Mouse (Mus musculus) frontal cortex, postnatal 25 days (tissue): ENCODE data around the gene Tmem14a.
"Not testable (repeated sequence)": the region's sequence is repeated elsewhere in the genome, so short reads cannot be mapped to it uniquely, and the experiment has no call there.

ENCODE experiments used
- DNase-seq, 2 experiments: peaks; one replicate each; pipeline ENCODE4 v3.0.0; 2022; ENCODE audit warnings: low spot score in 2 of 2

The Tmem14a gene

GRCm38 (mm10) chr1:21218489-21218919 lies at the start of gene Tmem14a:
Gene Tmem14a, plus strand, starts transcription at chr1:21218575.
- DNase-seq = peak; percentile 83 to 86

DNA sequence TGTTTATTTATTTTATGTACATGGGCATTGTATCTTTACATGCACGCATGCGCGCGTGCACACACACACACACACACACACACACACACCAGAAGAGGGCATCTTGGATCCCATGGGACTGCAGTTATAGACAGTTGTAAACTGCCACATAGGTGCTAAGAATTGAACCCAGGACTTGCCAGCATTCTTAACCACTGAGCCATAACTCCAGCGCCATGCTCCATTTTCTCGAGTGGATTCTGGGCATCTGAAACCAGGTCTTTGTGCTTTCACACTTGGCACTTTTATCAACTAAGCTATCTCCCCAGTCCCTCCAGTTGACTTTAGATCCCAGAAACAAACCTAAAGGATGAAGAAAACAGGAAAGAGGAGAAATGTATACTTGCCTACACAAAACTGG lies 33.2 kb upstream of the Tmem14a start:
- DNase-seq = no peak

DNA sequence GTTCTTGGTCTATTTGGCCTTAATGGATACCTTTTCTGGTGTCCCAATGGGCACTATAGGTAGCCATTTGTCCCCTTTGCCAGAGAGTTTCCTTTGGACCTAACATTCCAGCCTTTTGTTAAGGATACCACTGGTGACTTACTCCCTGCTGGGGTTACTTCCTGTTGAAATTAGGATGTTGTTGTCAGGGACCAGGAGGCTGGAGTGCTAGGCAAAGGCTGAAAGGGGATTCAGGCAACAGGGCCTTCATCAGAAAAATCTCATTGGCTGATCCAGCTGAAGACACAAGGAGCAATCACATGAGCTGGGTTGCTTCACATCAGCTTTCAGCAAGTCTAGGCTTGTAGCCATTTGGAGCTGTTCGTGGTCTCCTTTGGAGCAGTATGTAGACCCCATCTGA lies 12.1 kb upstream of the Tmem14a start:
- no peak for DNase-seq

DNA sequence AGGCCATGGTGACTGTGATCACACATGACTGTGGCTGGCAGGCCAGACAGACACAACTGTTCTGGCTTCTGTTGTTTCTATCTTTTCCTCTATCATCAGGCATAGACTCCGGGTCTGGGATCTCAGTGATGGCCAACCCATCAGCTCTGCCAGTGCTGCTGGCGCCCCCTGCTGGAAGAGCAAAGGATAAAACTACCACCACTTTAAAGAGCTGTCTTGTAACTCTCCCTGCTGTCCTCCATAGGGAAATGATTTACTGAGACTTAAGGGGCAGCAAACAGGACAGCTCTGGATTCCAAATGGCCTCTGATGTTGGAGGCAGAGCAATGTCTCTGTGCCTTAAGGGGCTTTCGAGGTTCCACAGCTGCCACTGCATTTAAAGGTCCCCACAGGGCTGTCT lies 4.8 kb upstream of the Tmem14a start:
- not testable (repeated sequence) for DNase-seq

DNA sequence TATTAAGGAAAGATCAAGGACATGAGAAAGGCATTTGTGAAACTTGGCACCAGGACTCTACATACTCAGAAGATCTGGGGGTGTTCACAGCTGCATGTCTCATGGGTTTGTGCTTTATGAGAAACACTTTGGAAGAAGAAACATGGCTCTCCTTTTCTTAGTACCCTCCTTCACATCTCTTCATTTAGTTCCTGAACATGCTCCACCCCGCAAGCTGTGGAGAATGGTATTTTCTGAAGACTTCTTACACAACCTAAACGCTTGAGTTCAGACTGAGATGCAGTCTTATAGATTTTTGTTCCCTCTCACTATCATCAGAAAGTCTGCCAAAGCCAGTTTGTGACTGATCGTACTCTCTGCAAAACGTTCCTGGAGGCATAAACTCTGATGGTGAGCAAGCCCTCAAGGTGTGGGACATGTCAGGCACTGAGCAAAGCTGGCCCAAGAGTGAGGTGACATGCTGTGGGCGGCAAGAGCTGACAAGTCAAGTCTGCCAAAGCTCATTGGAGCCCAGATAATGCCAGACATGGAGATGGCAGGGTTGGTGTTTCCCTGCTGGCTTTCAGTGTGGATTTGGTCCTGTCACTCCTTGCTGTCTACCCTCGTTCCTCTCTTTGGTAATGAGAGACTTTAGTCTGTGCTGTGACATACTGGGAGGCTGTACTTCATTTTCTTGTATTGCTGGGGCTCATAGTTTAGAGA lies 4.2 kb upstream of the Tmem14a start:
- not testable (repeated sequence) for DNase-seq

DNA sequence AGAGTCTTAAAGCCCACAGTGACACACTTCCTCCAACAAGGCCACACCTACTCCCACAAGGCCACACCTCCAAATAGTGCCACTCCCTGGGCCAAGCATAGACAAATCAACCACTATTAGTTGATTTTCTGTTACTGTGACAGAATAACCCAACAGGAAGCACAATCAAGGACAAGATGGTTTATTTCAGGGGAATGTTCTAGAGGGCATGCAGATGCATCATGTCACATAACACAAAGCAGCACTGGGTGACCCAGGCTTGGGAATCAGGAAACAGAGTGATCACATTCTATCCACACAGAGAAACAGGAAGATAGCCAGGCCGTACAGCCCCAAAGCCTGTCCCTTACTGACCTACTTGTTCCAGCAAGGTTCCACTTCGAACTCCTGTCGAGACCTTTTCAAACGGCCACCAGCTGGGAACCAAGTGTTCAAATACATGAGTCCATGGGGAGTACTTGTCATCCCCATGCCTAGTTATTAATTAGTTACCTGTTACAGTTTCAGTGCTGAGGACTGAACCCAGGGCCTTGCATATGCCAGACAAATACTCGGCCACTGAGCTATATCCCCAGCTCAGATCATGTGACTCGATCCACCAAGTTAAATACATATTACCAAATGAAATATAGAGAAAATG lies 9.5 kb downstream of the Tmem14a start:
- no peak for DNase-seq

DNA sequence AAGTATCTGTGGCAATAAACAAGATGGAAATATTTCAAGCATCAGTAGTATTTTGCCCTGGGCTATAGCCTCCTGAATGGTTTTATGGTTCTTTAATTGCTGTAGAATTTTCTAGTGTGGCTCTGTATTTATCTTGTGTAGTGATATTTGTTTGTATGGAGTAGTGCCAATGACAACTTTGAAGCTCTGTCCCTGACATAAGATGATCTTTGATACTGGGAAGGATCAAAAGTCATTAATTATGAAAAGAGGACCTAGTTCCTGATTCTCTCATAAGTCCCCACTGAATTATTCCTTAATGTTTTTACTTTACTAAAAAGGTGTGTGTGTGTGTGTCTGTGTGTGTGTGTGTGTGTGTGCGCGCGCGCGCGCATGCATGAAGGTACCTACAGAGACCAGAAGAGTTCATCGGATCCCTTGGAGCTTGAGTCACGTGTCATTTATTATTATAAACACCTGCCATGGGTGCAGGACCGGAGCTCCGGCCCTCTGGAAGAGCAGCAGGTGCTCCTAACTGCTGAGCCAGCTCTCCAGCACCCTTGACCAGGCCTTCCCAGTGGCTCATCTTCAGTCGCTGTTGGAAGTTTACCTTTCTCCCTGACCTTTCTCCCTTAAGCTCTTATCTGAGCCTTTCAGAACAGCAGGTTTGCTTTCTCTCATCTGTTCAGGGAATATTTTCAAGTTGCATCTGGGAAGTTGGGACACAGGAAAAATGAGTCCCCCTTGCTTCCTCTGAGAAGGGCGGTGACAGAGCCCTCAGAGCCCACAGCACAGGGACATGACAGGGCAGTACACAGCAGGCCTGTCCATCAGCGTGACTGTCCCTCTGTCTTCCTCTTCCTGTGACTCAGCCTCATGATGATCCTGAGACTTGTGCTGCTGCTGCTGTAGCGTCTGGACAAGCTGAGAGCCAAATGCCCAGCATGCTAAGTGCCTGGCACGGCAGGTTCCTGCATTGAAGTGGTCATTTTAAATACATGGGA lies 10.7 kb downstream of the Tmem14a start:
- DNase-seq = not testable (repeated sequence)

GRCm38 (mm10) chr1:21230376-21230775 lies 12.0 kb downstream of the Tmem14a start:
- DNase-seq = no peak

DNA sequence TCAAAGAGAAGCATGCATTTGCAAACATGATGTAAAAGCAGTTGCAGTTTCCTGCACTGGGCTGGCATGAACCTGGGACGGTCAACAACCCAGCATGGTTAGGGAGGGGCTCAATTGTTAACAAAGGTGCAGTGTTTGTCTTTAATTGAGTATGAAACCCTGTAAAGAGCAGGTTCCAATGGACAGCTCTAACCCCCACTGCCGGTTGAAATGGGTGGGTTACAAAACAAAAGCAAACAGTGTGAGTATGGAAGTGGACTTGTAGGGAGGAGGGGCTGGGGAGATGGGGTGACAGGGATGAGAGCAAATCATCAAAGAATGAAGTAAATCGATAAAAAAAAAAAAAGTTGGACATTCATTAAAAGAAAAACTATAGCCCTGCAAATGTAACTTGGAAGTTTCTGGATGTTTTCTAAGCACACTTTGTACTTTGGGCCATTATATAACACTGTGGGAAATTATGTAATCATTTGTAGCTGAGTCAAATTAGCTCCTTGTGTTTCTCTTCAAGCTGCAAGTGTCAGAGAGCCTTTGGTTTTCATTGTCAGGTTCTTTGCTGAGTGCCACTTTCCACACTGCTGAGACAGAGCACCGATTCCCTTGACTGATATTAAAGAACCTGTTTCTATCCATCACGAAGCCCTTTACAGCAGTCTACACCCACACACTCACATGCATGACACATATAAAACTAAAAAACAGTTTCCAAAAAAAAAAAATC lies 13.5 kb downstream of the Tmem14a start:
- DNase-seq = no peak

DNA sequence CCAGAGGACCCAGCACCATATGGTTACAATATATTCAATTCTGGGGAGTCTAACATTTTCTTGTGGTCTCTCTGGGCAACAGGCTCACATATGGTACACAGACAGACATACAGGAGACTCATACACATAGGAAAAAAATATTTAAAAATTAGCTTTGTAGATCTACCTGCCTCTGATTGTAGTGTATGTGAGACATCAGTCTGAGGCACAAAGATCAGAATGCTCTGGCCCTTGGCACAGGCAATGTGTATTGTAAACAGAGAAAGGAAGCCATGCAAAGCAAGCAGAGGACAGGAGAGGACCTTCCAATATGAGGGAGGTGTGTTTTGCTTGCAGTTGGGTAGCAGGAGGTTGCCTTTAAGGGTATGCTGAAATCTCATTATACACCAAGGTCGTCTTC lies 14.1 kb downstream of the Tmem14a start:
- no peak for DNase-seq

- DNase-seq = no peak
These were observed 17.0 kb downstream of the Tmem14a start for GRCm38 (mm10) chr1:21235359-21235758.

DNA sequence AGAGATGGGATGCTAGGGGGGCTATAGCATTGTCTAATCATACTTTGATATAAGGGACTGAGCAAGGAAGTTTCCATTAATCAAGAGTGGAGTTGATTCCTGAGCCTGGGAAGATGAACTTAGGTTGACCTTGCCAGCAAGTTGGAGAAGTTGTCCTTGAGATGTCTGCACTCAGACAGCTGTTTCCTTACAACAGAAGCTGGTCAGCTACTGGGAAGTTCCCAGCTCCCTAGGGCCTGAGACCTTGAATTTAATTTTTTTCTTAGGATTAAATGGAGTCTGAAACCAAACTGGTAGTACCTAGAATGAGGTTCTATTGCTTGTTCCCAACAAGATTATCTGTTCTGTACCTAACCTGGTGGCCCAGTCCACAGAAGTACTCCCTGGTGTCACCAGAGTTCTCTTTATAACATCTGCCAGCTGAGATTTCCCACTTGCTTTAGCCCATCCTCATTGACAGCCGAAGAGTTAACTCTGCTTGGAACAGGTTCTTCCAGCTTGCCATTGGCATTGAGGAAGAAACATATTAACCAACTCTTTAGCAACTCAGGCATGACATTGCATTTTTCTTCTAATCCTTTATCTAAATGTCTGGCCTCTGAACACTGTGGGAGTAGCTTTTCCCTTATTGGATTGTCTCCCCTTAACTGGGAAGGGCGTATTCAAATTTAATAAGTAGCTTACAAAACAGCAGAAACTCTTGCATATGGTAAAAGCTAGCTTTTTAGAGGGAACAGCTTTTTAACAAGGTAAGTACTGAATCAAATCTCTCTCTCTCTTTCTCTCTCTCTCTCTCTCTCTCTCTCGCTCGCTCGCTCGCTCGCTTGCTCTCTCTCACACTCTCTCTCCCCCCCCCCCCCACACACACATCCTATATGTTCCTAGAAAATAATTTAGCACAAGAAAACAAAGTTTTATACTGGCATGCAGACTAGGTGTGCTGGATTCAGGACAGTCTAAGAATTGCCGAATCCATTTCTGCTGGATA lies 21.8 kb downstream of the Tmem14a start, which contains the start of gene Gsta3:
Gsta3 (plus strand) TSS at position 679 of the 988 bp plus-strand sequence.
- DNase-seq = no peak

- DNase-seq = no peak
These were observed 22.7 kb downstream of the Tmem14a start for GRCm38 (mm10) chr1:21241096-21241495.

DNA sequence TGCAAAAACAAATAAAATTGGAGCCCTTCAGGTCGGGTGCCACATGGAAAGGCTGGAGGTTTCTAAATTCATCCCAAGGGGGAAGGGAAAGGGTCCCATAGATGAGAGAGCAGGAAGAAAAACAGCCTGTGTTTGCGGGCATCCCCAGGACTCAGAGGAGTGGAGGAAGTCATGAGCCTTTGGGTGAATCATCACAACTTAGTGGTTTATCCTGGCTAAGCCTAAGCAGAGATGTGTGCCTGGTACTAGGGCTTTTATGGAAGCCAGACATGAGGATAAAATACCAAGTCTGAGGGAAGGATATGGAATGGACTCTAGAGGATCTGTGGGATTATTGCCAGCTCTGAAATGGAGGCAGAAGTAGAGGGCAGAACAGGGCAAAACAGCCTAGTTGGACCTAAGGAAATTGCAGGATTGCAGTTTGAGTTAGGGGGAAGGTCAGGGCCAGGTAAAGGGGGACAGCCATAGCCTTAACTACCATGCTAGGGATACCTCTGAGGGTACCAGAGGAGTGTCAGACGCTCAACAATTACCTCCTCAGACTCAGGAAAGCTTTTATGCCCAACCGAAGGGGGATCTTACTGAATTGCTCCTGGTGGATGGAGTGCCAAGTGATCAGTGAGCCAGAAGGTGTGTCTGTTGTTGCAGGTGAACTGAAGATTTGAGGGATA lies 26.1 kb downstream of the Tmem14a start:
- DNase-seq = no peak

DNA sequence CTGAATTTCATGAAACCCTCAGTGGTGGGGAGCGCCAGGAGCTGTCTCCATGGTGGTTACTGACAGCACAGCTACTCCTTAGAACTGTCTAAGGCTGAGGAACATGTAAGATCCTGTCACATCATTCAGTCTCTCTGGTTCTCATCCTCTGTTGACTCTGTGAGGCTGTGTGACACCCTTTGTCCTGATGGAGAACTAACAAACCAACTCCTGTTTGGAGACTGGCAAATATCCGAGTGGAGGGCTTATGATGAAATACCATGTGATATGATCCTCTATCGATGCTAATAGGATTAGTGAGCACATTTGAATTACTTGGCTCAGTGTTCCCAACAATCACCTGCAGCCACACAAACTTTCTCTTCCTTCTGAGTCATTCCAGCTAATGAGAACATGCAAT lies 27.8 kb downstream of the Tmem14a start:
- no peak for DNase-seq

DNA sequence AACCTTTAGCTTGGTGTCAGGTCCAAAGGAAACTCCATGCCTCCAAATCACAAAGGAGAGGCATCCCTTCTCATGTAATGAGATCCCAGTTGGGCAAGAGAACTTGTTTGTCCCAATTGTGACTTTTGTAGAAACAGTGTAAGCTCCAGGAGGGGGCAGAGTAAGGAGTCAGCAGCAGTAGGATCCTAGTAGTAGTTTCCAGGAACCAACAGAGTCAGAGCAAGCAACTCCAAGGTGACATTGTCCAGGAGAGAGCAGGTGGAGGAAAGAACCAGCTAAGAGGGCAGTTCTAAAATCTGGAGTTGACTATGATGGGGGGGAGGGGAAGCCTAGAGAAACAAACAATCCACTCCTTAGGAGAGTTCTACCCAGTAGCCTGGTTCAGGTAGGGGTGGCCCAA lies 29.5 kb downstream of the Tmem14a start:
- no peak for DNase-seq

GRCm38 (mm10) chr1:21248560-21249390 lies 30.4 kb downstream of the Tmem14a start:
- DNase-seq = no peak

- no peak for DNase-seq
These were observed 33.3 kb downstream of the Tmem14a start for GRCm38 (mm10) chr1:21251661-21252060.
